Mouse (Mus musculus) midbrain, embryonic 12.5 days (tissue): ENCODE data around the gene Abcg2. TPM values are rescaled to one million over a fixed set of nuclear protein-coding genes. Genes with fewer than 3 reads are reported as not detected.

Experiments
- ATAC-seq: fragments of 200-750 bp; cut with Nextera tagmentation; 2 replicates; pipeline ENCODE4 v1.8.0; 2017; ENCODE audit warnings: low read depth, moderate TSS enrichment, moderate library complexity; ENCODE audit not compliant: low FRiP score
- H3K27ac ChIP-seq: fragments of 300-500 bp; sonication (generic); replicated peaks from 2 replicates; pipeline ENCODE4 v1.5.1; 2016; ENCODE audit warnings: mild to moderate bottlenecking
- H3K27me3 ChIP-seq: fragments of 300-500 bp; sonication (generic); 2 replicates; pipeline ENCODE4 v1.6.1; 2016; ENCODE audit warnings: mild to moderate bottlenecking
- H3K36me3 ChIP-seq: fragments of 300-500 bp; sonication (generic); 2 replicates; pipeline ENCODE4 v1.6.1; 2016
- H3K4me1 ChIP-seq: fragments of 300-500 bp; sonication (generic); 2 replicates; pipeline ENCODE4 v1.6.1; 2016
- H3K4me2 ChIP-seq: fragments of 300-500 bp; sonication (generic); replicated peaks from 2 replicates; pipeline ENCODE4 v1.6.1; 2016; ENCODE audit warnings: mild to moderate bottlenecking, moderate library complexity
- H3K4me3 ChIP-seq: fragments of 300-500 bp; sonication (generic); 2 replicates; pipeline ENCODE4 v1.5.1; 2016; ENCODE audit warnings: mild to moderate bottlenecking
- H3K9ac ChIP-seq: fragments of 300-500 bp; sonication (generic); replicated peaks from 2 replicates; pipeline ENCODE4 v1.6.1; 2016; ENCODE audit warnings: mild to moderate bottlenecking, moderate library complexity
- H3K9me3 ChIP-seq: fragments of 300-500 bp; sonication (generic); 2 replicates; pipeline ENCODE4 v1.6.1; 2016; ENCODE audit warnings: mild to moderate bottlenecking
- WGBS: fragments of 180-500 bp; shearing (Covaris S2); methylation state at CpG from one replicate; pipeline ENCODE4 v1.1.7; 2016; 5-methylcytosine and 5-hydroxymethylcytosine counted together
- polyA plus RNA-seq: library from polyadenylated mRNA; unstranded; fragments of >200 nt; fragmentation: Nextera tagmentation; extraction: Ambion mirVana; gene quantifications from 2 replicates; pipeline ENCODE4 v1.2.1, GENCODE M21; 2016

Gene Abcg2
- polyA plus RNA-seq, 1 experiment from 2014 or later = 39.8 TPM

DNA sequence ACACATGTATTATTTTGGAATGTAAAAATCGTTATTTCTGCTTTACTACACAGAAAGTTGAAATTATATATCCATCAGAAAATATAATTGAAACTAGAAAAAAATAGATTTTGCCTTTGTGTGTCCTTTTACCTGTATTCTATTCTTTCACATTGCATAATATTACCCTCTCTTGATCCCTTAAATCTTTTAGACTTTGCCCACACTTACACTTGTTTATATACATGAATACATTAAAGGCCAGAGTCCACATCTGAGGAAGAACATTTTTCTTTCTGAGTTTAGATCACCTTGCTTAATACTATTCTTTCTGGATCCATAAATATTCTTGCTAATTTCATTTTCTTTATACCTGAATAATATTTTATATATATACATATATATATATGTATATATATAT, 110.4 kb downstream of the Abcg2 start:
- Histone ChIP-seq H3K27me3 (no peaks in the 10 kb centered on the region), H3K36me3 (no peaks in the 10 kb centered on the region), H3K9me3 (no peaks in the 10 kb centered on the region), H3K9ac (no peak overlapping the region), H3K4me3 (no peak overlapping the region), H3K4me2 (no peak overlapping the region), H3K27ac (no peak overlapping the region), H3K4me1 (no peaks in the 10 kb centered on the region)
- WGBS = 83% methylated on average over 1 of the region's 1 CpGs
- no peak for ATAC-seq

DNA sequence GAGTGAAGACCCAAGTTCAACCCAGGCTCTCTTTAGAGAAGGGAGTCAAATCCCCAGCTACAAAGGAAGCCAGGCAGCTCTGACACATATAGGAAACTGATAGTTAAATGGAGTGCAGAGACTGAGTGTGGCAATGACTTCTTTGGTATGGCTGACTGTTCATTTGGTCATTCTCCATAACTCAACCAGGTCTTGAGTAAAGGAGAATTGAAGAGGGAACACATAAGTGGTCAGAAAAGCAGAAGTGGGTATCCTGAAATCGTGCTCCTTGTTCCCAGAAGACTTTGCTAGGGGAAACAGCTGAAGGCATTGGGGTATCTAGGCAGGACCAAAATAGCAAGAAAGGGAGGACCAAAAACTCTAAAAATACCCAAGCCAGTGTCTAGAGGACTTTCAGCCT, 126.0 kb downstream of the Abcg2 start:
- WGBS = 67% methylated on average over 1 of the region's 1 CpGs
- Histone ChIP-seq H3K9ac (no peak overlapping the region), H3K27ac (no peak overlapping the region), H3K9me3 (no peaks in the 10 kb centered on the region), H3K36me3 (no peaks in the 10 kb centered on the region), H3K4me1 (no peaks in the 10 kb centered on the region), H3K4me3 (no peak overlapping the region), H3K4me2 (no peak overlapping the region), H3K27me3 (no peaks in the 10 kb centered on the region)
- no peak for ATAC-seq

DNA sequence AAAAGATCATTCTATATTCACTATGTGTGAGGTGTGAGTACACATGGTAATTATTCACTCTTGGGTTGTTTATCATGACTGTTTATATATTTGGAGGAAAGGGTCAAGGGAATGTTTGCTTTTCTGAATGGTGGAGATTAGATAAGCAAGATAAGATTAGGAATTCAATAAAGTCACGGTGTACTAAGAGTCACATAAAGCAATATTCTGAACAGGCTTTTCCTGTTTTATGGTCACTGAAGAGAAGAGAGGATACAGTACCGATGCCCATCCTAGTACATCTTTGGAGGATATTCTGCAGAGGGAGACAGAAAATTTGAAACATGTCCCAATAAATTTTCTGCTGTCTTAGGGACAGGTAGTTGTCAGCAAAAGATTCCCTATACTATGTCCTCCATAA, 127.6 kb downstream of the Abcg2 start:
- no peak overlapping the region for H3K9ac ChIP-seq
- H3K4me2 ChIP-seq = no peak overlapping the region
- H3K4me3 ChIP-seq = no peak overlapping the region
- no peaks in the 10 kb centered on the region for H3K36me3 ChIP-seq
- no peak overlapping the region for H3K27ac ChIP-seq
- no peaks in the 10 kb centered on the region for H3K9me3 ChIP-seq
- no peak for ATAC-seq
- no peaks in the 10 kb centered on the region for H3K4me1 ChIP-seq
- H3K27me3 ChIP-seq = no peaks in the 10 kb centered on the region
- 87% methylated on average over 2 of the region's 2 CpGs for WGBS

GRCm38 (mm10) chr6:58733851-58734250, 149.5 kb downstream of the Abcg2 start:
- 82% methylated on average over 2 of the region's 2 CpGs for WGBS
- H3K4me1 ChIP-seq = no peaks in the 10 kb centered on the region
- H3K27me3 ChIP-seq = no peaks in the 10 kb centered on the region
- H3K9ac ChIP-seq = no peak overlapping the region
- no peak overlapping the region for H3K27ac ChIP-seq
- H3K36me3 ChIP-seq = no peaks in the 10 kb centered on the region
- H3K4me3 ChIP-seq = no peak overlapping the region
- ATAC-seq = no peak
- H3K4me2 ChIP-seq = no peak overlapping the region
- no peaks in the 10 kb centered on the region for H3K9me3 ChIP-seq

GRCm38 (mm10) chr6:58735090-58735489, 150.8 kb downstream of the Abcg2 start:
- H3K4me3 ChIP-seq = no peak overlapping the region
- no peaks in the 10 kb centered on the region for H3K9me3 ChIP-seq
- no peak overlapping the region for H3K9ac ChIP-seq
- no peaks in the 10 kb centered on the region for H3K27me3 ChIP-seq
- no peak overlapping the region for H3K4me2 ChIP-seq
- WGBS = 72% methylated on average over 1 of the region's 1 CpGs
- H3K27ac ChIP-seq = no peak overlapping the region
- ATAC-seq = no peak
- H3K36me3 ChIP-seq = no peaks in the 10 kb centered on the region
- H3K4me1 ChIP-seq = no peaks in the 10 kb centered on the region

Other genes with a start within 250 kb of the Abcg2 start
- gene Vmn1r30, start 141.1 kb upstream of the Abcg2 start, polyA plus RNA-seq = not detected in 2 replicates
- not detected in 2 replicates for gene Vmn1r31, start 109.2 kb upstream of the Abcg2 start, polyA plus RNA-seq
- gene Herc3, start 246.9 kb downstream of the Abcg2 start, polyA plus RNA-seq = 15.9 and 17.3 TPM in 2 replicates